Mouse (Mus musculus): Measurements from ENCODE around the gene Gnaq.

GRCm38 (mm10) chr19:16189066-16189765 lies 56.6 kb downstream of the Gnaq start:
- TF ChIP-seq CTCF (IDR thresholded peaks at IDR 0.05; ENCODE audit: low read depth), result no peak
- no peak for TF ChIP-seq EP300 (optimal IDR thresholded peaks at IDR 0.05)
